Mouse (Mus musculus) adipocyte (in vitro differentiated cells): ENCODE measurements at regions not wholly inside any gene's neighbourhood (a gene's known extent, or its start where the extent isn't known, plus 50 kb on each side); places are given as distances from the start of the nearest gene placed in this dataset.
A peak's percentile ranks its signal among the peaks of the same experiment; 100 is the strongest.

ENCODE experiments used
- DNase-seq: peaks from one replicate; pipeline ENCODE4 v3.0.0-alpha.2; 2016; ENCODE audit warnings: low spot score

- no peak for DNase-seq
These were observed 73.0 kb upstream of the Atp2b1 start for GRCm38 (mm10) chr10:98840957-98841831.

- no peak for DNase-seq
These were observed 72.3 kb upstream of the Atp2b1 start for GRCm38 (mm10) chr10:98841860-98842259.

- no peak for DNase-seq
These were observed 71.5 kb upstream of the Atp2b1 start for GRCm38 (mm10) chr10:98842721-98843120.

GRCm38 (mm10) chr10:98849851-98850250 is 64.4 kb upstream of the Atp2b1 start:
- no peak for DNase-seq

GRCm38 (mm10) chr10:98857395-98857794 is 56.8 kb upstream of the Atp2b1 start:
- peak; percentile 92 for DNase-seq

GRCm38 (mm10) chr10:98861521-98861920 is 52.7 kb upstream of the Atp2b1 start:
- no peak for DNase-seq

GRCm38 (mm10) chr10:98862712-98863111 is 51.5 kb upstream of the Atp2b1 start:
- DNase-seq = no peak

GRCm38 (mm10) chr10:98864384-98864783 is 49.8 kb upstream of the Atp2b1 start:
- no peak for DNase-seq
